8 mouse cellular contexts compared by ENCODE assay signal in genomic region chr5:150436629-150437389, GRCm38 (mm10).
DNase-seq lines count a peak whose midpoint lies in the region; ATAC-seq lines count a peak whose summit lies in the region.

No protein-coding gene starts in this region.

- H3K27ac ChIP-seq in heart, embryonic 12.5 days (ENCODE audit: poor library complexity, severe bottlenecking), result no peak overlapping the region; the same call in 1 of the 2 replicates
- H3K27ac ChIP-seq in midbrain, embryonic 14.5 days (replicated peaks; ENCODE audit: low read depth, low read length), result no peak overlapping the region

- no peak overlapping the region for H3K9ac ChIP-seq in heart, embryonic 12.5 days
- no peak overlapping the region for H3K9ac ChIP-seq in midbrain, embryonic 14.5 days (replicated peaks; ENCODE audit: low read length)

- DNase-seq in heart, adult 11 months, result no peak
- peak; percentile 89 for DNase-seq in cerebellum, adult 9-11 months
- DNase-seq in gastrocnemius, postnatal 10 days, result peak; percentile 72
- DNase-seq in layer of hippocampus, adult 8-10 months (ENCODE audit: low spot score in 2 of 2), result peak; percentile 33 to 51
- peak; percentile 14 for DNase-seq in midbrain, embryonic 14.5 days
- DNase-seq in T-cell, adult 2 months (ENCODE audit: low spot score), result no peak
- no peak for DNase-seq in c-Kit-positive CD71-positive TER-119-positive erythroid progenitor cells, embryonic 14.5 days (ENCODE audit: low spot score)

- ATAC-seq in heart, embryonic 12.5 days (ENCODE audit: insufficient number of reproducible peaks, low FRiP score), result no peak
- ATAC-seq in midbrain, embryonic 14.5 days (ENCODE audit: low FRiP score, low TSS enrichment), result no peak

- peaks cover 80% of the 10 kb centered on the region for H3K36me3 ChIP-seq in heart, embryonic 12.5 days
- H3K36me3 ChIP-seq in midbrain, embryonic 14.5 days (ENCODE audit: control insufficient read depth, insufficient read depth, low read length), result peaks cover 77% of the 10 kb centered on the region

- H3K9me3 ChIP-seq in heart, embryonic 12.5 days (replicated peaks), result peaks cover 10% of the 10 kb centered on the region
- H3K9me3 ChIP-seq in midbrain, embryonic 14.5 days (ENCODE audit: control insufficient read depth, low read length), result no peaks in the 10 kb centered on the region

- peak overlapping the region; percentile 19 for H3K4me3 ChIP-seq in heart, embryonic 12.5 days
- peak overlapping the region; percentile 17; the same call in 1 of the 2 replicates for H3K4me3 ChIP-seq in midbrain, embryonic 14.5 days (replicated peaks; ENCODE audit: low read depth, low read length)

- H3K27me3 ChIP-seq in heart, embryonic 12.5 days (replicated peaks), result no peaks in the 10 kb centered on the region
- no peaks in the 10 kb centered on the region for H3K27me3 ChIP-seq in midbrain, embryonic 14.5 days (ENCODE audit: control insufficient read depth, insufficient read depth, low read length)

- peaks cover 8% of the 10 kb centered on the region; the same call in 1 of the 2 replicates for H3K4me1 ChIP-seq in heart, embryonic 12.5 days (replicated peaks)
- no peaks in the 10 kb centered on the region for H3K4me1 ChIP-seq in midbrain, embryonic 14.5 days (ENCODE audit: control insufficient read depth, insufficient read depth, low read length)

- H3K4me2 ChIP-seq in heart, embryonic 12.5 days, result peak overlapping the region; percentile 56
- H3K4me2 ChIP-seq in midbrain, embryonic 14.5 days (ENCODE audit: low read length), result peak overlapping the region; percentile 42

- 30% methylated on average over 34 of the region's 34 CpGs for WGBS in heart, embryonic 12.5 days
- WGBS in midbrain, embryonic 14.5 days, result 26% methylated on average over 34 of the region's 34 CpGs

Comparison
In these comparisons a context has a peak if more than half of its experiments do, and no peak if none do; other contexts are left out.
1. DNase-seq: peak in cerebellum, adult 9-11 months (single experiment), gastrocnemius, postnatal 10 days (single experiment), layer of hippocampus, adult 8-10 months (2 of 2) and midbrain, embryonic 14.5 days (single experiment); none in heart, adult 11 months (single experiment), T-cell, adult 2 months (single experiment) and c-Kit-positive CD71-positive TER-119-positive erythroid progenitor cells, embryonic 14.5 days (single experiment).